Mouse (Mus musculus) liver, embryonic 15.5 days (tissue): Measurements from ENCODE around the gene Banf2. TPM values are rescaled to one million over a fixed set of nuclear protein-coding genes. Genes with fewer than 3 reads are reported as not detected.

Experiments used
- ATAC-seq: fragments of 200-750 bp; cut with Nextera tagmentation; 2 replicates; pipeline ENCODE4 v1.8.0; 2017; ENCODE audit warnings: moderate number of reproducible peaks, mild to moderate bottlenecking, moderate library complexity; ENCODE audit not compliant: insufficient read depth
- H3K27ac ChIP-seq: fragments of 300-500 bp; sonication (generic); replicated peaks from 2 replicates; pipeline ENCODE4 v1.5.1; 2015; ENCODE audit warnings: mild to moderate bottlenecking, inconsistent platforms
- H3K27me3 ChIP-seq: fragments of 300-500 bp; sonication (generic); 2 replicates; pipeline ENCODE4 v1.6.1; 2015; ENCODE audit warnings: mild to moderate bottlenecking, inconsistent platforms
- H3K36me3 ChIP-seq: fragments of 300-500 bp; sonication (generic); replicated peaks from 2 replicates; pipeline ENCODE4 v1.6.1; 2015; ENCODE audit warnings: moderate library complexity, mild to moderate bottlenecking, inconsistent platforms
- H3K4me1 ChIP-seq: fragments of 300-500 bp; sonication (generic); replicated peaks from 2 replicates; pipeline ENCODE4 v1.6.1; 2015; ENCODE audit warnings: inconsistent platforms
- H3K4me2 ChIP-seq: fragments of 300-500 bp; sonication (generic); 2 replicates; pipeline ENCODE4 v1.6.1; 2015; ENCODE audit warnings: moderate library complexity, mild to moderate bottlenecking, inconsistent platforms
- H3K4me3 ChIP-seq: fragments of 300-500 bp; sonication (generic); replicated peaks from 2 replicates; pipeline ENCODE4 v1.5.1; 2015; ENCODE audit warnings: mild to moderate bottlenecking, inconsistent platforms
- H3K9ac ChIP-seq: fragments of 300-500 bp; sonication (generic); 2 replicates; pipeline ENCODE4 v1.6.1; 2015; ENCODE audit warnings: moderate library complexity, mild to moderate bottlenecking, inconsistent platforms
- H3K9me3 ChIP-seq: fragments of 300-500 bp; sonication (generic); replicated peaks from 2 replicates; pipeline ENCODE4 v1.6.1; 2016; ENCODE audit warnings: inconsistent platforms
- WGBS: fragments of 180-500 bp; shearing (Covaris S2); methylation state at CpG from one replicate; pipeline ENCODE4 v1.1.7; 2015; ENCODE audit warnings: mixed read lengths; ENCODE audit not compliant: insufficient replicate concordance; 5-methylcytosine and 5-hydroxymethylcytosine counted together
- polyA plus RNA-seq: library from polyadenylated mRNA; unstranded; fragments of >200 nt; fragmentation: Nextera tagmentation; extraction: Ambion mirVana; gene quantifications from 2 replicates; pipeline ENCODE4 v1.2.1, GENCODE M21; 2015

Banf2 gene
- polyA plus RNA-seq, 1 experiment from 2014 or later: not detected

DNA sequence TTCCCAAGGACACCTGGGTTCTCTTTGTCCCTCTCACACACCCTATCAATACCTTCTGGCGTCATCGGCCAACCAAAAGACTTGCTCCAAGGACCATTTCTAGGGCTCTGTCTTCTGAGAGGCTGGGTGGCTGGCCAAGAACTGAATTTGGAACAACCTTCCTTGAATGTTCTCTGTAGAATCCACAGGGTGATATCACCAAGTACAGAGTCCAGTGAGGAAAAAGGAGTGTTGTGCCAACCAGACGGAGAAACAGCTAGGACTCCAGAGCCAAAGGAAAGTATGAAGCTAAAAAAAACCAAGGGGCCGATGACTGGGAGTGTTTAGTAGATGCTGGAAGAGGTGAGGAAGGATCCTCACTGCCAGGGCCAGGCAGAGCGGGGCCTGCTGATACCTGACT is 74.5 kb downstream of the Banf2 start:
- no peaks in the 10 kb centered on the region for H3K27me3 ChIP-seq
- H3K9ac ChIP-seq: no peak overlapping the region
- no peaks in the 10 kb centered on the region for H3K36me3 ChIP-seq
- no peaks in the 10 kb centered on the region for H3K4me1 ChIP-seq
- no peak overlapping the region for H3K4me3 ChIP-seq
- WGBS: 66% methylated on average over 5 of the region's 5 CpGs
- H3K4me2 ChIP-seq: no peak overlapping the region
- no peak for ATAC-seq
- H3K9me3 ChIP-seq: no peaks in the 10 kb centered on the region
- H3K27ac ChIP-seq: no peak overlapping the region

DNA sequence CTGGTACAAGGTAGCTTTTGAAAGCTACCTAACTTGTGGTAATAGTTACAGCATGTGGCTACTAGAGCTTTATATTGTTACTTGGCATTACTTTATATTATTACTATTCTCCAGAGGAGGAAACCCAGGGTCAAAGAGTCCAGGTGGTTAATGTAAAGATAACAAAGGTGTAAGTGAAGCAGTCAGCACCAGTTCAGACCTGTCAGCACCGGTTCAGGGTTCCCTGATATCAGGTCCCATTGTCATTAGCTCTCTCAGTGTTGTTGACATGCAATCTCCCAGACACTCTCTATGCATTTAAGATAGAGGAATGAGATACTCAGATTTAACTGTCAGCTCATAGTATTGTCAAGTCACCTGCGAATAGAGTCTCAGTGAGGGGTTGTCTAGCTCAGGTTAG is 75.0 kb downstream of the Banf2 start:
- no peak overlapping the region for H3K9ac ChIP-seq
- no peaks in the 10 kb centered on the region for H3K36me3 ChIP-seq
- no peak overlapping the region for H3K4me2 ChIP-seq
- ATAC-seq: no peak
- H3K4me1 ChIP-seq: no peaks in the 10 kb centered on the region
- H3K27me3 ChIP-seq: no peaks in the 10 kb centered on the region
- 47% methylated on average over 2 of the region's 2 CpGs for WGBS
- no peaks in the 10 kb centered on the region for H3K9me3 ChIP-seq
- H3K27ac ChIP-seq: no peak overlapping the region
- no peak overlapping the region for H3K4me3 ChIP-seq

DNA sequence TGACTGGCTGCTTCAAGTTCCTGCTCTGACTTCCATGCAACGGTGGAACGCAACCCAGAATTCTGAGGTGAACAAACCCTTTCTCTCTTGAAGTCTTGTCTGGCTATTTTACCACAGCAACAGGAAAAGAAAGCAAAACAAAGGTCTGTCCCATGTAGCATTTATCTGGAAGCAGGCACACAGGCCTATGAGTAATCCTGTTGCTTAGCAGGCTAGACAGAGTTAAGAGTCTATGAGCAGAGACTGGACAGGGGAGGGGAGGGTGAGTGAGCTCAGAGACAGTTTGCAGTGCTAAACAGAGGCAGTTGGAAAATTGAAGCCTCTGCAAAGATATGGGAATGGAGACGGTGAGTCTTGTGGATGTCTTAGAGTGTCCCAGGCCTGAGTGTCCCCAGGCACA is 75.5 kb downstream of the Banf2 start:
- no peaks in the 10 kb centered on the region for H3K9me3 ChIP-seq
- no peak overlapping the region for H3K4me3 ChIP-seq
- no peaks in the 10 kb centered on the region for H3K27me3 ChIP-seq
- 42% methylated on average over 3 of the region's 3 CpGs for WGBS
- H3K4me2 ChIP-seq: no peak overlapping the region
- no peak for ATAC-seq
- H3K27ac ChIP-seq: no peak overlapping the region
- H3K4me1 ChIP-seq: no peaks in the 10 kb centered on the region
- H3K36me3 ChIP-seq: no peaks in the 10 kb centered on the region
- no peak overlapping the region for H3K9ac ChIP-seq

DNA sequence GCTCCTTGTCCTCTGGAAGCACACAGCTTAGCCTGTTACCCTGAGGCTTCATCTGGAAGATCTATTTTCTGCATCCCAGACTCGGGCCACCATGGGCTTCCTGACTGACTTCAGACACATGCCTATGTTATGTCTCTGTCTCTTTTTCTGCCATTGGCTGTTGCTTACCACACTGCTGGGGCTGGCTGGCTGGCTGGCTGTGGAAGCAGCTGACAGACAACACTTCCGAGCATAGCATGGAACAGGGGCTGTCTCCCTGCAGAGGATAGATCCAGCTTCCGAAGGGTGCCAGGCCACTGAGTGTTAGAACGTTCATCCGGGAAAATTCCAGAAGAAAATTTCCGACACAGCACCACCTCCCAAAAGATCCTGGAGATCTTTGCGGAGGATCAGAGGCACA is 79.1 kb downstream of the Banf2 start:
- Histone ChIP-seq H3K27me3 (no peaks in the 10 kb centered on the region), H3K36me3 (no peaks in the 10 kb centered on the region), H3K9me3 (no peaks in the 10 kb centered on the region), H3K4me3 (no peak overlapping the region), H3K27ac (no peak overlapping the region), H3K4me1 (no peaks in the 10 kb centered on the region), H3K9ac (no peak overlapping the region), H3K4me2 (no peak overlapping the region)
- no peak for ATAC-seq
- 59% methylated on average over 7 of the region's 7 CpGs for WGBS

DNA sequence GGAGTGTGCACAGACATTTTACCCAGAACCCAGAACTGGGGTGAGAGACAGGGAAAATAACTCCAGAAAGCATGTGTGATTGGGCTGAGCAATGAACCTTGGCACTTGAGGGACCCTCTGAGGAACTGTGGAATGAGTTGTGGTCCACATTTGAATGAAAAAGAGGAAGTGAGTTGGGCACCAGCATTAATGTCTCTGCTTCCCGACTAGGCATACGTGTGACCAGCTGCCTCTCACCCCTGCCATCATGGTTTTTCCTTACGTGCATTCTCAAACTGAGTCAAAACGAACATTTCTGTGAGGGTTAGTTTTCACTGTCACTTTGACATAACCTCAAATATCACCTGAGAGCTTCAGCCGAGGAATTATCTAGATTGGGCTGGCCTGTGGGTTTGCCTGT is 79.8 kb downstream of the Banf2 start:
- H3K4me1 ChIP-seq: no peaks in the 10 kb centered on the region
- no peak overlapping the region for H3K4me2 ChIP-seq
- no peak overlapping the region for H3K4me3 ChIP-seq
- no peaks in the 10 kb centered on the region for H3K36me3 ChIP-seq
- no peak overlapping the region for H3K9ac ChIP-seq
- WGBS: 18% methylated on average over 5 of the region's 5 CpGs
- no peak overlapping the region for H3K27ac ChIP-seq
- ATAC-seq: no peak
- H3K27me3 ChIP-seq: no peaks in the 10 kb centered on the region
- no peaks in the 10 kb centered on the region for H3K9me3 ChIP-seq

DNA sequence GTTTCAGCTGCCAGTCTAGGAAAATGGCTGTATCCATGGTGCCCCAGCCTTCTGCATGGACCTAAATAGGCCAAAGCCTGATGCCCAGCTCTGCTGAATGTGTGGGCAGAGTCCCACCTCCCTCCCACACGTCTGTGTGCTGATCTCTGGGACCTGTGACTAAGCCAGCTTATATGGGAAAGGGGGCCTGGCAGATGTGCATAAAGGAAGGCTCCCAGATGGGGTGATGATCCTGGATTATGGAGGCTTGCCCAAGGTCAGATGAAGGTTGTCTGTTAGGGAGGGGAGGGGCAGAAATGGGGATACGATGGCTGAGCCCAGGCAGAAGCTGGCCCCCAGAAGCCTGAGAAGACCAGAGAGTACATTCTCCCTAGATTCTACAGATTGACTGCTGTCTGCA is 85.2 kb downstream of the Banf2 start:
- Histone ChIP-seq H3K4me1 (no peaks in the 10 kb centered on the region), H3K9ac (no peak overlapping the region), H3K4me2 (no peak overlapping the region), H3K9me3 (no peaks in the 10 kb centered on the region), H3K27me3 (no peaks in the 10 kb centered on the region), H3K36me3 (no peaks in the 10 kb centered on the region), H3K4me3 (no peak overlapping the region), H3K27ac (no peak overlapping the region)
- WGBS: 54% methylated on average over 2 of the region's 2 CpGs
- no peak for ATAC-seq

DNA sequence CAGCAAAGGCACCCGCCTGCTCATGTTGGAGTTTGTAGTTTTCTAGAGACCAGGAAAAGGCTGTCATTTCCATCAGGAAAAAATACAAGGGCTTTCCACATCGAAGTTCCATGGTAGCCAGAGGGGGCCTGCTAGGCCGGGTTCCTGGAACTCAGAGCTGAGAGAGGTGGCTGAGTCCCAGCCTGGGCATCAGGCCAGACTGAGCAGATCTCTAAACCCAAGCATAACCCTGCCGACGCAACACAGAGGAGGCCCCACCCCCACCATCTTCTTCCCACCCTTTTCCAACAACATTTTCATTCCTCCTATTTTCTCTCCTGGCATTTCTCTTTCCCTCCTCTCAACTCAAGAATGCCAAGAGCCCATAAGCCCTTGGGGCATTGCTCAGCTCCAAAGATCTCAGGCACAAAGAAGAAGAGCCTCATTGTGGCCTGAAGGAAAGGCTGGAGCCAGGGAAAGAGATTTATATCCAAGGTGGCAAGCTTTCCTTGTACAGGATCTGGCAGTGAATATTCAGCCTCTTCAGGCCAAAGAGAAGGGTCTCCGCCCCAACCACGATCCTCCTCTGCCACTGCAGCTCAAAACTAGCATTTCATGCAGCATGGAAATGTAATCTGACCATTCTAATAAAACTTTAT is 87.4 kb downstream of the Banf2 start:
- WGBS: 65% methylated on average over 7 of the region's 7 CpGs
- Histone ChIP-seq H3K4me3 (no peak overlapping the region), H3K27me3 (no peaks in the 10 kb centered on the region), H3K9ac (no peak overlapping the region), H3K4me1 (no peaks in the 10 kb centered on the region), H3K4me2 (no peak overlapping the region), H3K36me3 (no peaks in the 10 kb centered on the region), H3K27ac (no peak overlapping the region), H3K9me3 (no peaks in the 10 kb centered on the region)
- no peak for ATAC-seq

DNA sequence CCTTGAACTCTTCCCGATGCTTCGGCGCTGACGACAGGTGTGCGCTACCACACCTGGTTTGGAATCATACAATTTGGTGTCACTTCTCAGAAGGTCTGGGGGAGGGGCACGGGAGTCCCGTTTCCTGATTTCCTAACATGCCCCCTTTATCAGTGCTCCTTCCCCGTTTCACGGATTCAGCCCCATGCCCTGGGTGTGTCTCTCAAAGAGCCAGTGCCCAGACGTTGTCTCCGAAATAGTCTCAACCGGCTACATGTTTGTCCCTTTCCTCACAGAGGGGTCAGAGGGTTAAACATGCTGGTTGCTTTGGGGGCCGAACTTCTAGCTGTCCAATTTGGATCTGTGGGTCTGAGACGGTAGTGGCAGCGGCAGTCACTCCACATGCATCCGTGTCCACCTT is 89.2 kb downstream of the Banf2 start:
- no peak overlapping the region for H3K9ac ChIP-seq
- no peak overlapping the region for H3K27ac ChIP-seq
- H3K4me1 ChIP-seq: no peaks in the 10 kb centered on the region
- no peaks in the 10 kb centered on the region for H3K36me3 ChIP-seq
- H3K27me3 ChIP-seq: no peaks in the 10 kb centered on the region
- H3K4me2 ChIP-seq: no peak overlapping the region
- no peaks in the 10 kb centered on the region for H3K9me3 ChIP-seq
- no peak for ATAC-seq
- WGBS: 76% methylated on average over 16 of the region's 16 CpGs
- no peak overlapping the region for H3K4me3 ChIP-seq

Other genes with a start within 250 kb of the Banf2 start
- 0.14 and 0.22 TPM in 2 replicates for gene Bfsp1, start 169.9 kb upstream of the Banf2 start, polyA plus RNA-seq
- gene Dstn, start 117.7 kb upstream of the Banf2 start, polyA plus RNA-seq: 119 and 121 TPM in 2 replicates
- gene Rrbp1, start 21.8 kb upstream of the Banf2 start, polyA plus RNA-seq: 58.9 and 76.1 TPM in 2 replicates
- gene Mgme1, start 237.6 kb downstream of the Banf2 start, polyA plus RNA-seq: 9.8 and 10.5 TPM in 2 replicates
- gene Snx5, start 237.8 kb downstream of the Banf2 start, polyA plus RNA-seq: 55.7 and 59.4 TPM in 2 replicates